Mouse (Mus musculus): Measurements from ENCODE around the gene Fam206a.

Fam206a gene

GRCm38 (mm10) chr4:56801907-56802668 is at the start of gene Fam206a, which contains the start of gene Elp1:
Fam206a (plus strand) TSS chr4:56802345.
Elp1 (minus strand) TSS chr4:56802331.
- peak; percentile 97 to 99 for DNase-seq

- no peak for DNase-seq
Observed at GRCm38 (mm10) chr4:56756021-56756420, 46.1 kb upstream of the Fam206a start.

- no peak for DNase-seq
Observed at GRCm38 (mm10) chr4:56756966-56757600, 45.1 kb upstream of the Fam206a start.

GRCm38 (mm10) chr4:56757693-56758092 is 44.5 kb upstream of the Fam206a start:
- no peak for DNase-seq

GRCm38 (mm10) chr4:56767861-56768284 is 34.3 kb upstream of the Fam206a start:
- DNase-seq = no peak

- no peak for DNase-seq
Observed at GRCm38 (mm10) chr4:56768913-56769312, 33.2 kb upstream of the Fam206a start.

GRCm38 (mm10) chr4:56771065-56771464 is 31.1 kb upstream of the Fam206a start:
- DNase-seq = no peak

GRCm38 (mm10) chr4:56791373-56791772 is 10.8 kb upstream of the Fam206a start:
- DNase-seq = no peak

GRCm38 (mm10) chr4:56802669-56803150 is 565 bp downstream of the Fam206a start:
- DNase-seq = no peak

- no peak for DNase-seq
Observed at GRCm38 (mm10) chr4:56809050-56809449, 6.9 kb downstream of the Fam206a start.

- DNase-seq = no peak
Observed at GRCm38 (mm10) chr4:56811642-56812041, 9.5 kb downstream of the Fam206a start.

GRCm38 (mm10) chr4:56812096-56812495 is 10.0 kb downstream of the Fam206a start:
- DNase-seq = no peak

GRCm38 (mm10) chr4:56815131-56815530 is 13.0 kb downstream of the Fam206a start:
- DNase-seq = no peak

- peak in 1 of 2 experiments; percentile 15 for DNase-seq
Observed at GRCm38 (mm10) chr4:56820017-56820550, 17.9 kb downstream of the Fam206a start.

- DNase-seq = no peak
Observed at GRCm38 (mm10) chr4:56824231-56824630, 22.1 kb downstream of the Fam206a start.

GRCm38 (mm10) chr4:56828932-56829331 is 26.8 kb downstream of the Fam206a start:
- DNase-seq = no peak

- DNase-seq = peak in 1 of 2 experiments; percentile 11
Observed at GRCm38 (mm10) chr4:56829511-56829921, 27.4 kb downstream of the Fam206a start.

GRCm38 (mm10) chr4:56831013-56831609 is 29.0 kb downstream of the Fam206a start:
- no peak for DNase-seq

- no peak for DNase-seq
Observed at GRCm38 (mm10) chr4:56831998-56832397, 29.9 kb downstream of the Fam206a start.

GRCm38 (mm10) chr4:56837661-56838060 is 35.5 kb downstream of the Fam206a start:
- no peak for DNase-seq

GRCm38 (mm10) chr4:56840297-56840696 is 38.2 kb downstream of the Fam206a start:
- DNase-seq = no peak

GRCm38 (mm10) chr4:56842501-56842900 is 40.4 kb downstream of the Fam206a start:
- no peak for DNase-seq

GRCm38 (mm10) chr4:56843963-56844362 is 41.8 kb downstream of the Fam206a start:
- no peak for DNase-seq

Measured in cerebellum, postnatal 36 days (tissue).